Mouse (Mus musculus): ENCODE measurements at regions not wholly inside any gene's neighbourhood (a gene's known extent, or its start where the extent isn't known, plus 50 kb on each side); places are given as distances from the start of the nearest gene placed in this dataset.

- Histone ChIP-seq H3K9me3 (ENCODE audit: low read length) (no peaks in the 10 kb centered on the region), H3K4me2 (replicated peaks; ENCODE audit: low read depth, low read length) (peak overlapping the region; percentile 27; the same call in 1 of the 2 replicates), H3K4me1 (ENCODE audit: insufficient read depth, low read depth, low read length) (no peaks in the 10 kb centered on the region; the same call in 1 of the 2 replicates), H3K9ac (replicated peaks; ENCODE audit: low read depth) (no peak overlapping the region), H3K27ac (ENCODE audit: low read length) (no peak overlapping the region), H3K36me3 (ENCODE audit: insufficient read depth, low read length) (no peaks in the 10 kb centered on the region), H3K27me3 (replicated peaks; ENCODE audit: insufficient read depth, low read length) (no peaks in the 10 kb centered on the region), H3K4me3 (ENCODE audit: low read depth, low read length) (no peak overlapping the region)
- DNase-seq (ENCODE audit: low spot score) (peak; percentile 73), ATAC-seq (peak; percentile 78)
- WGBS: 20% methylated on average over 9 of the region's 9 CpGs
- no peak for TF ChIP-seq EP300 (IDR thresholded peaks at IDR 0.05)
- TF ChIP-seq CTCF (IDR thresholded peaks at IDR 0.05): no peak
Measured at GRCm38 (mm10) chr12:73449069-73449468, 97.1 kb downstream of the Tmem30b start.

DNA sequence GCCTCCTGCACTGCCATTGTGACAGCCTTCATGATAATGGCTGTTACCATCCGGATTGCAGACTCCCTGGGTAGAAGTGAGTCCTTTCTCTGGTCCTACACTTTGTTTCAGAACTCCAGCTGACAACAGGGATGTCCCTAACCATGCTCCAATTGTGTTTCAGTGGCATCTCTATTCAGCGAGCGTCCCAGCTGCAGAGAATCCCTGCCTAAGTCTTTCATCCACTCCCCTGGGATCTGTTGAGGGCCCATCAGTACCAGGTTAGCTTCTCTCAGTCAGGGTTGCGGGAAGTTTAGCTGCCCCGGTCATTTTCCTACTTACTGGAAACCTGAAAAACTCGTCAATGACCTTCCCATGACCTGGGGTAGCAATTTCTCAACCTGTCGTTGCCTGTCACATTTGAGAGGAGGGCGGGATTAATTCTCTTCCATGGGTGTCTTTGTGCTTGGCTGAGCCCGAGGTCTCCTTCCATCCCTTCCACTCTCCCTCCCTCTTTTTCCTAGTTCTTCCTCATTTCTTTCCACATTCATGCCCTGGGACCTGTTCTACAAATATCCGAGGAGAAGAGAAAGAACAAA lies 97.7 kb downstream of the Tmem30b start:
- H3K9me3 ChIP-seq (ENCODE audit: low read length): no peaks in the 10 kb centered on the region
- no peaks in the 10 kb centered on the region; the same call in 1 of the 2 replicates for H3K4me1 ChIP-seq (ENCODE audit: insufficient read depth, low read depth, low read length)
- H3K4me2 ChIP-seq (replicated peaks; ENCODE audit: low read depth, low read length): peak overlapping the region; percentile 27; the same call in 1 of the 2 replicates
- no peak overlapping the region for H3K9ac ChIP-seq (replicated peaks; ENCODE audit: low read depth)
- ATAC-seq: no peak
- H3K36me3 ChIP-seq (ENCODE audit: insufficient read depth, low read length): no peaks in the 10 kb centered on the region
- no peak overlapping the region for H3K4me3 ChIP-seq (ENCODE audit: low read depth, low read length)
- no peak for DNase-seq (ENCODE audit: low spot score)
- H3K27ac ChIP-seq (ENCODE audit: low read length): no peak overlapping the region
- 33% methylated on average over 10 of the region's 10 CpGs for WGBS
- TF ChIP-seq CTCF (IDR thresholded peaks at IDR 0.05) (no peak), EP300 (IDR thresholded peaks at IDR 0.05) (no peak)
- no peaks in the 10 kb centered on the region for H3K27me3 ChIP-seq (replicated peaks; ENCODE audit: insufficient read depth, low read length)

GRCm38 (mm10) chr12:73447172-73447571 lies 99.0 kb downstream of the Tmem30b start:
- Histone ChIP-seq H3K4me1 (ENCODE audit: insufficient read depth, low read depth, low read length) (no peaks in the 10 kb centered on the region; the same call in 1 of the 2 replicates), H3K9ac (replicated peaks; ENCODE audit: low read depth) (no peak overlapping the region), H3K4me3 (ENCODE audit: low read depth, low read length) (no peak overlapping the region), H3K27ac (ENCODE audit: low read length) (no peak overlapping the region), H3K4me2 (replicated peaks; ENCODE audit: low read depth, low read length) (no peak overlapping the region), H3K27me3 (replicated peaks; ENCODE audit: insufficient read depth, low read length) (no peaks in the 10 kb centered on the region), H3K9me3 (ENCODE audit: low read length) (no peaks in the 10 kb centered on the region), H3K36me3 (ENCODE audit: insufficient read depth, low read length) (no peaks in the 10 kb centered on the region)
- ATAC-seq (no peak), DNase-seq (ENCODE audit: low spot score) (no peak)
- TF ChIP-seq EP300 (IDR thresholded peaks at IDR 0.05): no peak
- TF ChIP-seq CTCF (IDR thresholded peaks at IDR 0.05): no peak
- 87% methylated on average over 6 of the region's 6 CpGs for WGBS

DNA sequence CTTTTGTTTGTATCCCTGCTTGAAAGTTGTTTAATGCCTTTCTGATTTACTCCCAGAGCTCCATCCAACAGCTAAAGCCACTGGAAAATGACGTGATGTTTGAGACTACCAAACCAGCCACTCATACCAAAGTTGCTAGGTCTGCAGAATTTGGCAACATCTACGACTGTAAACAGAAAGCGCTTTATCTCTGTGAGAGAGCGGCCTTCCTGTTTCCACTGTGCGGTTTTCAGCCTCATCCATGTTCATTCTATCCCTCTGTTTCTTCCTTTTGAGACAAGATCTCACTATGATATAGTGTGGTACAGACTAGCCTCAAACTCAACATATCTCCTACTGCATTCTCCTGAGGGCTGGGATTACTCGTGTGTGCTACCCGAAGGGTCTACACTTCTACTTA lies 100.0 kb downstream of the Tmem30b start:
- Histone ChIP-seq H3K36me3 (ENCODE audit: insufficient read depth, low read length) (no peaks in the 10 kb centered on the region), H3K9ac (replicated peaks; ENCODE audit: low read depth) (no peak overlapping the region), H3K4me3 (ENCODE audit: low read depth, low read length) (no peak overlapping the region), H3K27ac (ENCODE audit: low read length) (no peak overlapping the region), H3K4me1 (ENCODE audit: insufficient read depth, low read depth, low read length) (no peaks in the 10 kb centered on the region; the same call in 1 of the 2 replicates), H3K4me2 (replicated peaks; ENCODE audit: low read depth, low read length) (no peak overlapping the region), H3K9me3 (ENCODE audit: low read length) (no peaks in the 10 kb centered on the region), H3K27me3 (replicated peaks; ENCODE audit: insufficient read depth, low read length) (no peaks in the 10 kb centered on the region)
- DNase-seq (ENCODE audit: low spot score): no peak
- WGBS: 74% methylated on average over 7 of the region's 7 CpGs
- ATAC-seq: no peak
- TF ChIP-seq CTCF (IDR thresholded peaks at IDR 0.05) (no peak), EP300 (IDR thresholded peaks at IDR 0.05) (no peak)

DNA sequence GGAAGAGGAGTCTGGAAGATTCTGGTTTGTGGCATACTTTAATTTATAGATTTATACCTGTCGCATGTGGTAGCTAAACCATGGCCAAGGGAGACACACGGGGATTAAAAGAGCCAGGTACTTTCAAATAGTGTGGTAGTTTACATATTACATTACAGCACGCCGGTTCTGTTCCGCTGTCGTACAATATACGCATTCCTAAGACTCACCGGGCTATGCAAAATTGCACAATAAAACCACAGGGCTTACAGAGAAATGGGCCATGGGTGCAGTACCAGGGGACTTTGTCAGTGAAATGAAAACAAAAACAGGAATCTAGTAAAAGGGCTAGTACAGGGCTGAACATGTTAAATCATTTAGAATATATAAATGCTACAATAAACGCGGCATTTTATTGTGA lies 100.6 kb downstream of the Tmem30b start:
- no peak overlapping the region for H3K27ac ChIP-seq (ENCODE audit: low read length)
- ATAC-seq (no peak), DNase-seq (ENCODE audit: low spot score) (no peak)
- H3K4me2 ChIP-seq (replicated peaks; ENCODE audit: low read depth, low read length): no peak overlapping the region
- 79% methylated on average over 10 of the region's 10 CpGs for WGBS
- H3K27me3 ChIP-seq (replicated peaks; ENCODE audit: insufficient read depth, low read length): no peaks in the 10 kb centered on the region
- H3K4me1 ChIP-seq (ENCODE audit: insufficient read depth, low read depth, low read length): no peaks in the 10 kb centered on the region; the same call in 1 of the 2 replicates
- no peak overlapping the region for H3K4me3 ChIP-seq (ENCODE audit: low read depth, low read length)
- no peaks in the 10 kb centered on the region for H3K36me3 ChIP-seq (ENCODE audit: insufficient read depth, low read length)
- H3K9me3 ChIP-seq (ENCODE audit: low read length): no peaks in the 10 kb centered on the region
- no peak overlapping the region for H3K9ac ChIP-seq (replicated peaks; ENCODE audit: low read depth)
- TF ChIP-seq EP300 (IDR thresholded peaks at IDR 0.05): no peak
- no peak for TF ChIP-seq CTCF (IDR thresholded peaks at IDR 0.05)

DNA sequence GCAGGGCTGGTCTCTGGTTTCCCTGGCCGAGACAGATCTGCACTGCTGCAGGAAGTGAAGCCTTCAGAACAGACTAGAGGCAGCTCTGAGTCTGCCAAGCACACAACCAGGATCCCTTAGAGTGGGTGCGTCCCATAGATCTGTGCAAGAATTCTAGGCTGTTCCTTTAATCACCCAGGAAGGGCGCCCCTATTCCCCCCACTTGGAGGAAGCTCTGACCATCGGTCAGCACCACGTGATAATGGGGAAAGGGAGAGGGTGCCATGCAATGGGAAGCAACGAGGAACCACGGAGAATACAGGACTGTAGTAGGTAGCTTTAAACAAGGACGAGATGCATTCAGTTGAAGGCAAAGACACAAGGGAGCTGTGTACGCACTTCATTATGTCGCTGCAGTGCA lies 101.1 kb downstream of the Tmem30b start:
- no peaks in the 10 kb centered on the region; the same call in 1 of the 2 replicates for H3K4me1 ChIP-seq (ENCODE audit: insufficient read depth, low read depth, low read length)
- no peaks in the 10 kb centered on the region for H3K9me3 ChIP-seq (ENCODE audit: low read length)
- H3K4me2 ChIP-seq (replicated peaks; ENCODE audit: low read depth, low read length): no peak overlapping the region
- H3K9ac ChIP-seq (replicated peaks; ENCODE audit: low read depth): no peak overlapping the region
- H3K27ac ChIP-seq (ENCODE audit: low read length): no peak overlapping the region
- H3K4me3 ChIP-seq (ENCODE audit: low read depth, low read length): no peak overlapping the region
- H3K36me3 ChIP-seq (ENCODE audit: insufficient read depth, low read length): no peaks in the 10 kb centered on the region
- ATAC-seq (no peak), DNase-seq (ENCODE audit: low spot score) (no peak)
- no peak for TF ChIP-seq CTCF (IDR thresholded peaks at IDR 0.05)
- no peak for TF ChIP-seq EP300 (IDR thresholded peaks at IDR 0.05)
- no peaks in the 10 kb centered on the region for H3K27me3 ChIP-seq (replicated peaks; ENCODE audit: insufficient read depth, low read length)
- 66% methylated on average over 10 of the region's 10 CpGs for WGBS
